Mouse (Mus musculus) G1E-ER4 (cell line): ENCODE data around the gene Myo18b. TPM values are rescaled to one million over a fixed set of nuclear protein-coding genes. Genes with fewer than 3 reads are reported as not detected.

Experiments
- GATA1 ChIP-seq: IDR thresholded peaks from one replicate; pipeline ENCODE4 v1.8.0; 2012; ENCODE audit warnings: low read length, inconsistent platforms
- polyA plus RNA-seq: library from polyadenylated mRNA; stranded (reverse); fragments of >175 nt; gene quantifications from 2 replicates; pipeline ENCODE4 v1.2.3, GENCODE M21; 2012

The Myo18b gene
- polyA plus RNA-seq, 1 experiment = not detected

- TF ChIP-seq GATA1 = no peak
Measured at GRCm38 (mm10) chr5:112790376-112791111, 105.6 kb downstream of the Myo18b start.

- TF ChIP-seq GATA1 = no peak
Measured at GRCm38 (mm10) chr5:112788441-112788840, 107.7 kb downstream of the Myo18b start.

GRCm38 (mm10) chr5:112786788-112787187 lies 109.4 kb downstream of the Myo18b start:
- no peak for TF ChIP-seq GATA1

- TF ChIP-seq GATA1 = no peak
Measured at GRCm38 (mm10) chr5:112786031-112786430, 110.1 kb downstream of the Myo18b start.

- no peak for TF ChIP-seq GATA1
Measured at GRCm38 (mm10) chr5:112781719-112782118, 114.4 kb downstream of the Myo18b start.

GRCm38 (mm10) chr5:112781231-112781630 lies 114.9 kb downstream of the Myo18b start:
- no peak for TF ChIP-seq GATA1

GRCm38 (mm10) chr5:112780383-112780782 lies 115.8 kb downstream of the Myo18b start:
- TF ChIP-seq GATA1 = no peak

- no peak for TF ChIP-seq GATA1
Measured at GRCm38 (mm10) chr5:112776781-112777405, 119.3 kb downstream of the Myo18b start.

GRCm38 (mm10) chr5:112773429-112773828 lies 122.7 kb downstream of the Myo18b start:
- TF ChIP-seq GATA1 = no peak

- TF ChIP-seq GATA1 = no peak
Measured at GRCm38 (mm10) chr5:112771376-112771901, 124.7 kb downstream of the Myo18b start.

GRCm38 (mm10) chr5:112769721-112770119 lies 126.4 kb downstream of the Myo18b start:
- TF ChIP-seq GATA1 = no peak

- TF ChIP-seq GATA1 = no peak
Measured at GRCm38 (mm10) chr5:112769020-112769720, 127.0 kb downstream of the Myo18b start.

GRCm38 (mm10) chr5:112768556-112768955 lies 127.6 kb downstream of the Myo18b start:
- TF ChIP-seq GATA1 = no peak

GRCm38 (mm10) chr5:112761415-112762075 lies 134.6 kb downstream of the Myo18b start:
- no peak for TF ChIP-seq GATA1

- no peak for TF ChIP-seq GATA1
Measured at GRCm38 (mm10) chr5:112755581-112755980, 140.6 kb downstream of the Myo18b start.

GRCm38 (mm10) chr5:112749634-112750033 lies 146.5 kb downstream of the Myo18b start:
- no peak for TF ChIP-seq GATA1
